Mouse (Mus musculus) left cerebral cortex, adult 2 months (tissue): ENCODE results near the gene Heatr9. TPM values are rescaled to one million over a fixed set of nuclear protein-coding genes. Genes with fewer than 3 reads are reported as not detected.

Source experiments
- DNase-seq, 2 experiments: peaks; one replicate each; pipeline ENCODE4 v3.0.0; 2021 to 2022; ENCODE audit warnings: low spot score in 2 of 2, mixed read lengths in 1 of 2; ENCODE audit errors: extremely low spot score in 1 of 2
- H3K27ac ChIP-seq: fragments of 200-600 bp; 2 replicates; pipeline ENCODE4 v1.8.1; 2022
- H3K4me3 ChIP-seq: fragments of 200-600 bp; 2 replicates; pipeline ENCODE4 v1.8.1; 2022
- CTCF ChIP-seq: fragments of 200-600 bp; IDR thresholded peaks from 2 replicates; pipeline ENCODE4 v1.8.1; 2022; ENCODE audit warnings: antibody characterized with exemption, mild to moderate bottlenecking, moderate library complexity
- intact Hi-C: fragments of 180-260 bp; cut with DNase I; formaldehyde crosslinking; loops from one replicate; pipeline ENCODE4 v1.15.1; 2025
- total RNA-seq, 2 experiments: library from RNA; stranded (reverse); gene quantifications; 2 replicates each; pipeline ENCODE4 v1.2.3; 2021

The Heatr9 gene
- total RNA-seq, 2 experiments from 2014 or later, result not detected

DNA sequence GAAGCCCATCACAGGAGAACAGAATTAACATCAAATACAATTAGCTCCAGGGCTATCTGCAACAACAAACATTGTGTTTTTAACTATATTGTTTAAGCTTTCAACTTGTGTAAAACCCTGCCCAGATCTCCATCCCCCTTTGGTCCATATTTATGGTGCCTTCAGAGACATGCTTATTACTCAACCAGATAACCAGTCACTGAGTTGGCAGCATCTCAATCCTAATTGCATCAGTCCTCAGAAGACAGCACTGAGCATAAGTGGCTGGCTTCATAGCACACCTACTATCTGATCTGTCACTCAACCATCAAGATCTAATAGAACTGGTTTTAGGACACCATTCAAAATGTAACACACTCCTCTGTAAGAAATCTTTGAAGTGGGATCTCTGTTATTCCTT is 12.5 kb downstream of the Heatr9 start:
- no peak overlapping the region for H3K4me3 ChIP-seq
- intact Hi-C loops, result no loop called here
- no peak overlapping the region for H3K27ac ChIP-seq
- no peak for DNase-seq
- TF ChIP-seq CTCF, result no peak

DNA sequence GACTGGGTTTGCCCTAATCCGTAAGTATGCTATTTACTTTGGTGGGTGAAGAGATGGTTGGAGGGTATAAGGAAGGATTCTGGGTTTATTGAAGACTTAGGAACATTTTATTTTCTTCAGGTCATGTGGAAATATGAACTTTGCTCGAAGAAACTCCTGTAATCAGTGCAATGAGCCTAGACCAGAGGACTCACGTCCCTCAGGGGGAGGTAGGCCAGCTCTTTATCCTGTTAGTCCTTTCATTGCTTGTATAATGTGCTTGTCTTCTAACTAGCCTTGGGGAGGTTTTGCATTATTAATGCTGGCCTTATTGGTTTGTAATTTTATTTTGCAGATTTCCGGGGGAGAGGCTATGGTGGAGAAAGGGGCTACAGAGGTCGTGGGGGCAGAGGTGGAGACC is 17.7 kb downstream of the Heatr9 start:
- no peak for TF ChIP-seq CTCF
- no peak for DNase-seq
- H3K27ac ChIP-seq, result no peak overlapping the region
- no peak overlapping the region for H3K4me3 ChIP-seq
- intact Hi-C loops, result no loop called here

DNA sequence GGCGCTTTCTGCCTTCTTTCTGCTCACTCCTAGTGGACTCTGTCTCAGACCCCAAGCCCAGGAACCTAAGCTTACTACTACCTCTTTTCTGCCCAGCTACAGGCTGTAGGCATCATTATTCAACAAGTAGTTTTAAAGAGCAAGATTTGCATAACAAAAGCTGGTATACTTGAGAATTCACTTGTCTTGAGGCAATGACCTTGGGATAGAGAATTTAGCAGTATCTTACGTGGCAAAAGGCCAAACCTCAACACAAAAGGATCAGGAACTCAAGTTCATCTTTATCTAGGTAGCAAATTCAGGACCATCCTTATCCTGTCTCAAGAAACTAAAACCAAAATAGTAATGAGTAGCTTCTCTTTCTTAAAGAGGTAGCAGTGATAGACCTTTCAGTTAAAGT is 26.4 kb downstream of the Heatr9 start:
- intact Hi-C loops, result no loop called here
- TF ChIP-seq CTCF, result no peak
- no peak overlapping the region for H3K4me3 ChIP-seq
- no peak overlapping the region for H3K27ac ChIP-seq
- DNase-seq, result no peak

DNA sequence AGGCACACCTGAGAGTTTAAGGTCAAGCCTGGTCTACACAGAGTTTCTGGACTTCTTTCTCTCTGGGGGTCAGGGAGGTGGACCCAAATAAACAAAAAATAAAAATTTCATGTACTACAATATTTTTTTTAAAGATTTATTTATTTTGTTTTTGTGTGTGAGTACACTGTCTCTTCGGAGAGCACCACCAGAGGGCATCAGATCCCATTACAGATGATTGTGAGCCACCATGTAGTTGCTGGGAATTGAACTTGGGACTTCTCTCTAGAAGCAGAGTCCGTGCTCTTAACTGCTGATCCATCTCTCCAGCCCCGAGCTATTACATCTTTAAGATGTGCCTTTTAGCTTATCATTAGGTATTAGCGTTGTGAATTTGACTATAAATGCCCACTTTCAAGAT is 30.5 kb downstream of the Heatr9 start:
- Histone ChIP-seq H3K27ac (no peak overlapping the region), H3K4me3 (no peak overlapping the region)
- intact Hi-C loops, result no loop called here
- no peak for DNase-seq
- TF ChIP-seq CTCF, result peak; percentile 43

DNA sequence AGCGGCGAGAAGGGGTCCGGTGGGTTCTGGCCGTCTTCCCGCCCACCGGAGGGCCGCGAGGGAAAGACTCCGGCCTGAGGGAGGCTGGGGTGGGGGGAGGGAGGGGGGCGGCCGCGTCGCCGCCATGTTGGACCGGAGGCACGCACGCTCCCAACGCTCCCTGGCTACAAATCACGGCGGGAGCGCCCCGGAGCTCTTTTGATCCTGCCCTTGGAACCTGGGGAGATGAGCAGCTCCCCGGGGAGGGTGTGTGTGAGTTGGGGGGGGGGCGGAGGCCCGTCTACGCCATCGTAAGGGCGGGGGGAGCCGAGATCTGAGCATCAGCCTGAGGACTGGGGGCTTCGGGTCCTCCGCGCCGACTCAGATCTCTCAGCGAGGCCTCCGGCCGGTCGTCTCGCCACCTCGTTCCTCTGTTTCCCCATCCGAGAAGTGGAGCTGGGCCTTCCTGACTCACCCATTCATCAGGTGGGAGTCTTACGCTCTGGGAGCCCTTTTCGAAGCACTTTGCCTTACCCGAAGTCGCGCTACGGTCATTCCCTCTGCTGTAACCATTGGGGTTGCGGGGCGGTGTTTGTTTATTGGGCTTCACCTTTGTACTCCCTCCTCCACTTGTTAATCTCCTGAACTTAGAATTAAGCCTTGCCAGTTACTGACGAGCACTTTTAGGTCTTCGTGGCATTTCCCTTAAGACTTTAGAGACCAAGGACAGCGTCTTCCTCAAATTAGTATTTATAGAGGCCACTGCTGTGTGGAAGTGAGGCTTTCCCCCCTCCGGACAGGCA is 48.5 kb downstream of the Heatr9 start:
- intact Hi-C loops, result no loop called here
- H3K4me3 ChIP-seq, result peak overlapping the region; percentile 57
- peak overlapping the region; percentile 99 for H3K27ac ChIP-seq
- no peak for DNase-seq
- TF ChIP-seq CTCF, result no peak

DNA sequence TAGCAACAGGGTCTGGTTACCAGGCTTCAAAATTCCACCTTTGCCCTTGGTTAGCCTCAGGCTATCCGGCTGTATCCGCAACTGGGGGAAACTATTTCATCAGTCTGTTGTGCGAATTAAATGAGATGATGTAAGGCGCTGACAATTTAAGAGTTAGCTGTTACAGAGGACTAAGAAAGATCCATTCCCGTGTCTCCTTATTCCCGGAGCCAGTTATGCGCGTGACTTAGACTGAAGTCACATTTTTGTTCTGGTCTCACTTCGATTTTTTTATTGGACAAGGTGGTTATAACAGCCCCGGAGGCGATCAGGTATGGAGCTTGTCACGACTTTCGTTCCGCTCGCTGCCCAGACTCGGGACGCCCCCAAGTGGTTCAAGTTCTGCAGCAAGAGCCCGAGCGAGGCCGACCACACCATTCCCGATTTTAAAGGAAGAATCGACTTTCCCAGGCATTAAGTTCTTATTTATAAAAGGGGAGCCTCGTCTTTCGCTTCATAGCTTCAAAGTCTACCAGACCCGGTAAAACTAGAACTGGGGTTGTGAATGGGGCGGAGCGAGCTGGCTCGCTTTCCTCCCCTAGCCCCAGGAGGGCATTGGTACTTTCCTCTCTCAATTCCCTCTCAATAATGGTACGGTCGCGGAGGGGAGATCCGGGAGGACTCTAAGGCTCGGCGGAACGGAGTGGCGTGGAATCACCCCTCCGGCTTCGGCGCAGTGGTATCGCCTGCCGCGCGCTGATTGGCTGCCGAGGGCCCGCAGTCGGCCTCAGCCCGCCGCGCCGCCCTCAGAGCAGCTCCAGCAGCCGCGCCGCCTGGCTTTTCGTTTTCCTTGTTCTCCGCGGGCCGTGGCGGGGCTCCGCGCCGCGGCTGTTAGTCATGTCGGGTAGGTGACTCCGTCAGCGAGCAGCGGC is 49.4 kb downstream of the Heatr9 start, which contains the start of gene Taf15:
Taf15 (plus strand) TSS at position 763 of the 911 bp plus-strand sequence.
- DNase-seq, result peak; percentile 99 to 100
- peak; percentile 70 for TF ChIP-seq CTCF
- intact Hi-C loops, result loop anchor here (1.0 kb wide), 1 partner anchor 29 kb away; no protein-coding TSS in a partner anchor
- H3K27ac ChIP-seq, result peak within 1 kb of the TSS; percentile 99
- peak within 1 kb of the TSS; percentile 57 for H3K4me3 ChIP-seq

DNA sequence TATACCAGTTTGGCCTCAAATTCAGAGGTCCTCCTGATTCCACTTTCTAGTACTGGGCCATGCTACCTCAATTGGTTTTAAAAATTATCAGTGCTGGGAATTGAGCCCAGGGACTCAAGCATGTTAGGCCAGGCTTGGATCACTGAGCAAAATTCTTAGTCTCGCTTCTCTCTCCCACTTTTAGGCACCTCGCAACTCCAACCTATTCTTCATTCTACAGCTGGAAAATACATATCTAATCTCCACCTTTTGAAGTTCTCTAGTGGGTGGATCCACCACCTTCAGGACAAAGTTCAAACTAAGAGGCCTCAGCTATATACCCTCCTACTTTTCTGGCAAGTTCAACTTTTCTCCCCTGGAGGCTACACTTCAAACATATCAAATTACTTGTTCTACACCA is 50.2 kb downstream of the Heatr9 start:
- Histone ChIP-seq H3K4me3 (no peak overlapping the region; the same call in 1 of the 2 replicates), H3K27ac (no peak overlapping the region)
- no peak for DNase-seq
- intact Hi-C loops, result loop anchor here (1.0 kb wide), 1 partner anchor 28 kb away; no protein-coding TSS in a partner anchor
- TF ChIP-seq CTCF, result no peak

DNA sequence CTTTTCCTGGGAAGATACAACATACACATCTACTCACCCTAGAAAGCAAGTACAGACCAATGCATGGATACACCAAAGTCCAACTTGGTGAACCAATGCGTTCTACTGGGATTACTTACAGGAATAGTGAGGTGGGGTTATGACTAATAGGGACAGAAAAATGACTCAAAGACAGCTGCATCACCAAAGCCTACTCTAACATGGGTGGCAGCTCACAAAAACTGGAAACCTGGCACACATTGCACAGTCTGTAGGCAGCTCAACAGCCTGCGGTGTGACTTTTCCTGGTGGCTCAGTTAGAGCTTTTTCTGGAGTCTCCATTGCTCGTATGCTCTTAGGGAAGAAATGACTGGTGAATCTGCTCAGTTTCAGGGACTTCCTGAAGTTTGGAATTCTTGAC is 53.2 kb downstream of the Heatr9 start:
- DNase-seq, result no peak
- intact Hi-C loops, result no loop called here
- no peak for TF ChIP-seq CTCF
- Histone ChIP-seq H3K27ac (no peak overlapping the region), H3K4me3 (no peak overlapping the region)

DNA sequence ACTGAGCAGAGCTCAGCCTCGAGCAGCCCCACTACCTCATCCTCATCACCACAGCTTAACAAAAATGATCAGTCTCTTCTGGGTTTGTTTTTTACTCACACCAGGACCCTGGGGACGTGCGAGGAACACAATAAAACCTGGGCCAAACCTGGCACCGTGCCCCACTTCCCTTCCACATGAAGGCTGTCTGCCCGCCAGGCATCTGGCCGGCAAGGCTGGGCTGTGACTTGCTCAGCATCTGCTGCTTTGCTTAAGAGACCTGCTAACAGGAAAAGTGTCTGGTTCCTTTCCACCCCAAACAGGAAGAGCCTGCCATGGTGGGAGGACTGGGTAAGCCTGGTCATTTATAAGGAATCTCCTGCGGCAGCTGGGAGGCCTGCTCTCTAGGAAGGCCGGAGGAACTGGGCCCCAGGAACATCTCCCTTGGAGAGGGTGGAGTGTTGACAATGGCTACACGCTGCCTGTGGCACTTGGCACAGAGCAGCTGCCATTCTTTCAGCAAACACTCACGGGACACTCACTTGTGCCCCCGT is 54.8 kb downstream of the Heatr9 start:
- no peak for TF ChIP-seq CTCF
- DNase-seq, result no peak
- 0 out of 2 replicates have a peak overlapping the region, but pooled peaks have one; percentile 28 for H3K27ac ChIP-seq
- intact Hi-C loops, result no loop called here
- no peak overlapping the region for H3K4me3 ChIP-seq

DNA sequence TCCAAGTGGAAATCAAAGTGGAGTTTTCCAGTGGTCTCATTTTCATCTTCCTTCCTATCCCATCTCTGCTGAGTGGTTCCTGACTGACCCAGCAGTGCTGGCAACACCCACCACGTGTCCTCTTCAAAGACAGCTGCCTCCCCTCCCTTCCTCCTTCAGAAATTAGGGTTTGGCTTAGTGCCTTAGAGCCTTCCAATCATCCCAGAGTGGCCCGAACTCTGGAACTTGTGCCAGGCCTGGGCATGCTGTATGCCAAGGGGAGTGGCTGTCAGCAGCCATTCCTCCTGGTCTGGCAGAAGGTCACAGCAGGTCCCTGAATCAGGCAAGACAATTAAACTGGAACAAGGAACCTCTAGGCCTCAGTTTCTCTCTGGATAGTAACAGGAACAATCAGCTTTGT is 56.0 kb downstream of the Heatr9 start:
- no peak for TF ChIP-seq CTCF
- no peak for DNase-seq
- Histone ChIP-seq H3K4me3 (no peak overlapping the region), H3K27ac (no peak overlapping the region)
- intact Hi-C loops, result no loop called here

DNA sequence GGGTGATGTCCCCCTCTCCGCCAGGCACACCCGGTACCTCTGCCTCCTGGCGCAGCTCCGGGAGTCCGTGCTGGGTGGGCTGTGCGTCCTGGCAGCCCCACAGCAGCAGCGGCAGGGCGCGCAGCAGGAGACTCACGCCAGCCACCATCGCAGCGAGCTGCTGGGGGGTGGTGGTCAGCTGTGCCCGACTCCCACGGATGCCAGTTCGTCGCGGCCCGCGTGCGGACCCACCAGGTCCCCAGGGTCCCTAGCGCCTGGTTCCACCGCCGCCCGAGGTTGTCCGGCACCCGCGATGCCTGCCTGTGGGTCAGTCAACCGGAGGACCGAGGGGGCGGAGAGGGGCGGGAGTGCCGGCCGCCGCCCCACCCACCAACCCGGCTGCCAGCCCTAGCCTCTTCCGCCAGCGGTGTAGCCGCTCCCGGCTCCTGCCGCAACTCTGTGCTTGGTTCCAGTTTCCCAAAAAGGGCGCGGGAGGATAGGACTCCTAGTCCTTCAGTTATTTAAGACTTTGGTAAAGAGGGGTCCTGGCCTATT is 59.2 kb downstream of the Heatr9 start, which contains the start of gene Mmp28:
Mmp28 (minus strand) TSS at position 361 of the 534 bp plus-strand sequence.
- H3K27ac ChIP-seq, result peak within 1 kb of the TSS; percentile 59; the same call in 1 of the 2 replicates
- TF ChIP-seq CTCF, result no peak
- H3K4me3 ChIP-seq, result peak within 1 kb of the TSS; percentile 56
- DNase-seq, result peak in 1 of 2 experiments; percentile 33
- intact Hi-C loops, result no loop called here

Other genes with a start within 250 kb of the Heatr9 start
- gene Slfn14, start 235.4 kb downstream of the Heatr9 start, total RNA-seq, result not detected
- 100 to 1,000 TPM; 281 to 296 TPM for gene Ap2b1, start 223.2 kb downstream of the Heatr9 start, total RNA-seq
- 10 to 100 TPM in 1 of 2 experiments, 1 to 10 TPM in 1; 9.4 to 13.9 TPM for gene Pex12, start 219.6 kb downstream of the Heatr9 start, total RNA-seq
- gene Rasl10b, start 113.0 kb downstream of the Heatr9 start, total RNA-seq, result 100 to 1,000 TPM; 237 to 267 TPM
- gene Gas2l2, start 92.7 kb downstream of the Heatr9 start, total RNA-seq, result not detected
- not detected for gene 1700020L24Rik, start 84.5 kb downstream of the Heatr9 start, total RNA-seq
- gene Mmp28, start 59.1 kb downstream of the Heatr9 start, total RNA-seq, result 1 to 10 TPM; 3.8 to 3.9 TPM
- 10 to 100 TPM; 71.9 to 74.1 TPM for gene Taf15, start 49.1 kb downstream of the Heatr9 start, total RNA-seq
- not detected for gene Ccl5, start 8.3 kb upstream of the Heatr9 start, total RNA-seq
- gene Ccl9, start 56.5 kb upstream of the Heatr9 start, total RNA-seq, result 1 to 10 TPM; 2.6 to 5.2 TPM
- 1 to 10 TPM; 1.4 to 1.9 TPM for gene Ccl6, start 70.9 kb upstream of the Heatr9 start, total RNA-seq
- gene Rpl9-ps1, start 123.4 kb upstream of the Heatr9 start, total RNA-seq, result not detected
- not detected for gene Ccl3, start 127.2 kb upstream of the Heatr9 start, total RNA-seq
- not detected for gene Ccl4, start 140.4 kb upstream of the Heatr9 start, total RNA-seq
- gene Wfdc17, start 181.8 kb upstream of the Heatr9 start, total RNA-seq, result not detected
- gene Wfdc18, start 186.8 kb upstream of the Heatr9 start, total RNA-seq, result 1 to 10 TPM; 2.3 TPM
- not detected for gene Wfdc21, start 224.8 kb upstream of the Heatr9 start, total RNA-seq
- gene Heatr6, start 231.5 kb upstream of the Heatr9 start, total RNA-seq, result 10 to 100 TPM; 14.8 to 16.4 TPM